Mouse (Mus musculus): ENCODE results near the gene Ccdc151. TPM values are rescaled to one million over a fixed set of nuclear protein-coding genes. Genes with fewer than 3 reads are reported as not detected.

Gene Ccdc151
- 10.7 TPM for polyA plus RNA-seq (2014; fragmentation: Illumina TruSeq; extraction: RNeasy Lipid Tissue Mini Kit (QIAGEN cat#74804); ENCODE audit: low read depth, low replicate concordance)

GRCm38 (mm10) chr9:22002194-22003162, at the start of gene Ccdc151, which contains the start of gene Prkcsh:
Gene Ccdc151, minus strand, starts transcription at chr9:22002634.
Gene Prkcsh, plus strand, starts transcription at chr9:22002806.

GRCm38 (mm10) chr9:22051958-22052254, 49.5 kb upstream of the Ccdc151 start, which contains the start of gene Elavl3:
Gene Elavl3, minus strand, starts transcription at chr9:22052023.

GRCm38 (mm10) chr9:21989230-21990110, 13.0 kb downstream of the Ccdc151 start, which contains the start of gene Rgl3:
Gene Rgl3, minus strand, starts transcription at chr9:21989446.

GRCm38 (mm10) chr9:21963417-21963816, 39.0 kb downstream of the Ccdc151 start, which contains the start of gene Epor:
Gene Epor, minus strand, starts transcription at chr9:21963506.

GRCm38 (mm10) chr9:21955570-21956281, 46.7 kb downstream of the Ccdc151 start, which contains the start of gene Swsap1:
Gene Swsap1, plus strand, starts transcription at chr9:21955755.

Other genes starting within 250 kb of the Ccdc151 start
- gene Spc24, start 242.3 kb downstream of the Ccdc151 start, polyA plus RNA-seq (2014; fragmentation: Illumina TruSeq; extraction: RNeasy Lipid Tissue Mini Kit (QIAGEN cat#74804); ENCODE audit: low read depth, low replicate concordance), result 4.0 TPM
- 2.3 TPM for gene Kank2, start 203.9 kb downstream of the Ccdc151 start, polyA plus RNA-seq (2014; fragmentation: Illumina TruSeq; extraction: RNeasy Lipid Tissue Mini Kit (QIAGEN cat#74804); ENCODE audit: low read depth, low replicate concordance)
- not detected for gene Angptl8, start 167.1 kb downstream of the Ccdc151 start, polyA plus RNA-seq (2014; fragmentation: Illumina TruSeq; extraction: RNeasy Lipid Tissue Mini Kit (QIAGEN cat#74804); ENCODE audit: low read depth, low replicate concordance)
- gene Dock6, start 150.0 kb downstream of the Ccdc151 start, polyA plus RNA-seq (2014; fragmentation: Illumina TruSeq; extraction: RNeasy Lipid Tissue Mini Kit (QIAGEN cat#74804); ENCODE audit: low read depth, low replicate concordance), result 3.1 TPM
- gene Rab3d, start 84.4 kb downstream of the Ccdc151 start, polyA plus RNA-seq (2014; fragmentation: Illumina TruSeq; extraction: RNeasy Lipid Tissue Mini Kit (QIAGEN cat#74804); ENCODE audit: low read depth, low replicate concordance), result 1.1 TPM
- gene Ccdc159, start 75.2 kb downstream of the Ccdc151 start, polyA plus RNA-seq (2014; fragmentation: Illumina TruSeq; extraction: RNeasy Lipid Tissue Mini Kit (QIAGEN cat#74804); ENCODE audit: low read depth, low replicate concordance), result 12.3 TPM
- gene Tmem205, start 75.1 kb downstream of the Ccdc151 start, polyA plus RNA-seq (2014; fragmentation: Illumina TruSeq; extraction: RNeasy Lipid Tissue Mini Kit (QIAGEN cat#74804); ENCODE audit: low read depth, low replicate concordance), result 4.8 TPM
- gene Plppr2, start 65.6 kb downstream of the Ccdc151 start, polyA plus RNA-seq (2014; fragmentation: Illumina TruSeq; extraction: RNeasy Lipid Tissue Mini Kit (QIAGEN cat#74804); ENCODE audit: low read depth, low replicate concordance), result 1.8 TPM
- gene Swsap1, start 46.9 kb downstream of the Ccdc151 start, polyA plus RNA-seq (2014; fragmentation: Illumina TruSeq; extraction: RNeasy Lipid Tissue Mini Kit (QIAGEN cat#74804); ENCODE audit: low read depth, low replicate concordance), result 3.8 TPM
- not detected for gene Epor, start 39.1 kb downstream of the Ccdc151 start, polyA plus RNA-seq (2014; fragmentation: Illumina TruSeq; extraction: RNeasy Lipid Tissue Mini Kit (QIAGEN cat#74804); ENCODE audit: low read depth, low replicate concordance)
- 0.29 TPM for gene Rgl3, start 13.2 kb downstream of the Ccdc151 start, polyA plus RNA-seq (2014; fragmentation: Illumina TruSeq; extraction: RNeasy Lipid Tissue Mini Kit (QIAGEN cat#74804); ENCODE audit: low read depth, low replicate concordance)
- gene Prkcsh, start 172 bp upstream of the Ccdc151 start, polyA plus RNA-seq (2014; fragmentation: Illumina TruSeq; extraction: RNeasy Lipid Tissue Mini Kit (QIAGEN cat#74804); ENCODE audit: low read depth, low replicate concordance), result 4.6 TPM
- 1.4 TPM for gene Elavl3, start 49.4 kb upstream of the Ccdc151 start, polyA plus RNA-seq (2014; fragmentation: Illumina TruSeq; extraction: RNeasy Lipid Tissue Mini Kit (QIAGEN cat#74804); ENCODE audit: low read depth, low replicate concordance)
- gene Gm49318, start 68.6 kb upstream of the Ccdc151 start, polyA plus RNA-seq (2014; fragmentation: Illumina TruSeq; extraction: RNeasy Lipid Tissue Mini Kit (QIAGEN cat#74804); ENCODE audit: low read depth, low replicate concordance), result not detected
- gene Zfp653, start 68.7 kb upstream of the Ccdc151 start, polyA plus RNA-seq (2014; fragmentation: Illumina TruSeq; extraction: RNeasy Lipid Tissue Mini Kit (QIAGEN cat#74804); ENCODE audit: low read depth, low replicate concordance), result 0.81 TPM
- gene Ecsit, start 82.8 kb upstream of the Ccdc151 start, polyA plus RNA-seq (2014; fragmentation: Illumina TruSeq; extraction: RNeasy Lipid Tissue Mini Kit (QIAGEN cat#74804); ENCODE audit: low read depth, low replicate concordance), result 19.2 TPM
- gene Cnn1, start 96.6 kb upstream of the Ccdc151 start, polyA plus RNA-seq (2014; fragmentation: Illumina TruSeq; extraction: RNeasy Lipid Tissue Mini Kit (QIAGEN cat#74804); ENCODE audit: low read depth, low replicate concordance), result 5.8 TPM
- 103 TPM for gene Elof1, start 114.5 kb upstream of the Ccdc151 start, polyA plus RNA-seq (2014; fragmentation: Illumina TruSeq; extraction: RNeasy Lipid Tissue Mini Kit (QIAGEN cat#74804); ENCODE audit: low read depth, low replicate concordance)
- 0.66 TPM for gene Acp5, start 133.1 kb upstream of the Ccdc151 start, polyA plus RNA-seq (2014; fragmentation: Illumina TruSeq; extraction: RNeasy Lipid Tissue Mini Kit (QIAGEN cat#74804); ENCODE audit: low read depth, low replicate concordance)
- gene Pigyl, start 154.2 kb upstream of the Ccdc151 start, polyA plus RNA-seq (2014; fragmentation: Illumina TruSeq; extraction: RNeasy Lipid Tissue Mini Kit (QIAGEN cat#74804); ENCODE audit: low read depth, low replicate concordance), result 5.6 TPM
- 0.45 TPM for gene Zfp872, start 185.5 kb upstream of the Ccdc151 start, polyA plus RNA-seq (2014; fragmentation: Illumina TruSeq; extraction: RNeasy Lipid Tissue Mini Kit (QIAGEN cat#74804); ENCODE audit: low read depth, low replicate concordance)
- gene Zfp809, start 223.1 kb upstream of the Ccdc151 start, polyA plus RNA-seq (2014; fragmentation: Illumina TruSeq; extraction: RNeasy Lipid Tissue Mini Kit (QIAGEN cat#74804); ENCODE audit: low read depth, low replicate concordance), result 32.2 TPM

All from testis, adult 10 weeks (tissue).